Mouse (Mus musculus) brown adipose tissue, adult 24 weeks (tissue): ENCODE results near the gene Serinc2. TPM values are rescaled to one million over a fixed set of nuclear protein-coding genes. Genes with fewer than 3 reads are reported as not detected.

Experiments
- H3K27ac ChIP-seq: fragments of 200-500 bp; replicated peaks from 2 replicates; pipeline ENCODE4 v1.5.1; 2012; ENCODE audit warnings: low read depth, mild to moderate bottlenecking, low read length
- H3K4me1 ChIP-seq: fragments of 200-500 bp; 2 replicates; pipeline ENCODE4 v1.6.1; 2012; ENCODE audit warnings: low read length, mixed read lengths; ENCODE audit not compliant: control insufficient read depth, insufficient read depth, insufficient read length
- H3K4me3 ChIP-seq: fragments of 200-500 bp; 2 replicates; pipeline ENCODE4 v1.5.1; 2012; ENCODE audit warnings: low read depth, mild to moderate bottlenecking, low read length, moderate library complexity; ENCODE audit not compliant: insufficient read depth
- polyA plus RNA-seq: library from polyadenylated mRNA; stranded (reverse); fragments of >200 nt; gene quantifications from 2 replicates; pipeline ENCODE4 v1.2.4, GENCODE M21; 2012; ENCODE audit not compliant: missing spikeins, insufficient read depth, insufficient read length

Serinc2 gene
- polyA plus RNA-seq, 1 experiment, result 2.3 TPM

- no peaks in the 10 kb centered on the region for H3K4me1 ChIP-seq
- H3K27ac ChIP-seq, result no peak overlapping the region
- no peak overlapping the region for H3K4me3 ChIP-seq
Observed at GRCm38 (mm10) chr4:130282856-130283255, 3.9 kb upstream of the Serinc2 start.

- H3K4me1 ChIP-seq, result no peaks in the 10 kb centered on the region
- H3K4me3 ChIP-seq, result no peak overlapping the region
- no peak overlapping the region for H3K27ac ChIP-seq
Observed at GRCm38 (mm10) chr4:130276573-130277176, 2.3 kb downstream of the Serinc2 start.

- Histone ChIP-seq H3K4me1 (no peaks in the 10 kb centered on the region), H3K4me3 (no peak overlapping the region), H3K27ac (no peak overlapping the region)
Observed at GRCm38 (mm10) chr4:130275823-130276105, 3.2 kb downstream of the Serinc2 start.

GRCm38 (mm10) chr4:130275016-130275822 is 3.8 kb downstream of the Serinc2 start:
- Histone ChIP-seq H3K27ac (no peak overlapping the region), H3K4me3 (peak overlapping the region; percentile 35; the same call in 1 of the 2 replicates), H3K4me1 (no peaks in the 10 kb centered on the region)

- Histone ChIP-seq H3K27ac (no peak overlapping the region), H3K4me1 (no peaks in the 10 kb centered on the region), H3K4me3 (peak overlapping the region; percentile 35; the same call in 1 of the 2 replicates)
Observed at GRCm38 (mm10) chr4:130274346-130275015, 4.5 kb downstream of the Serinc2 start.

DNA sequence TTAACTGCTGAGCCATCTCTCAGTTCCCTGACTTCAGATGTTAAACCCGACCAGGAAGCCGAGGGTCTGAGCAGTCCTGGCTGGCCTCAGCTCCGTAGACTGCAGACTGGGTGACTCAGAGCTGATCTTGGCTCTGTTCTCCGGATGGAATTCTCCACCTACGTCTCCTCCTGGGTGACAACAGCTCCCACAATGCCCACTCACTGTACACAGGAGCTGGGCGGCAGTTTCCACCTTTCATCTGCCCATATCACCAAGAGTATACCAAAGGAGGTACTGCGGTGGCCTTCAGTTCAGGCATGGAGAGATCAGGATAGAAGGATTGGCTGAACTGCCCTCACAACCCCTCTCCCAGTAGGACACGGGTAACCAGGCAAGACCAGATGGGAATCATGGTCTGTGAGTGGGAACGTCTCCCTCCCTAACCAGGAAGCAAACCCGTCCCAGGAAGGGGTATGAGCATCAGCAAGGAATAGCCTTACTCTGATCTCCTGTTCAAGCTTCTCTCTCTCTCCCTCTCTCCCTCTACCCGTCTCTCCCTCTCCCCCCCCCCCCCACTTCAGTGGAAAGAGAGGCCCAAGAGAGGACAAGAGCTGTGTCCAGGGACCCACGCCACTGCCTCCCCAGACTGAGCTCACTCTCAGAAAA is 5.2 kb downstream of the Serinc2 start:
- H3K4me1 ChIP-seq, result no peaks in the 10 kb centered on the region
- H3K4me3 ChIP-seq, result no peak overlapping the region
- H3K27ac ChIP-seq, result no peak overlapping the region

- H3K27ac ChIP-seq, result no peak overlapping the region
- H3K4me3 ChIP-seq, result no peak overlapping the region
- H3K4me1 ChIP-seq, result no peaks in the 10 kb centered on the region
Observed at GRCm38 (mm10) chr4:130270611-130271347, 8.2 kb downstream of the Serinc2 start.

- Histone ChIP-seq H3K4me1 (no peaks in the 10 kb centered on the region), H3K4me3 (no peak overlapping the region), H3K27ac (no peak overlapping the region)
Observed at GRCm38 (mm10) chr4:130270089-130270488, 8.9 kb downstream of the Serinc2 start.

- Histone ChIP-seq H3K4me1 (no peaks in the 10 kb centered on the region), H3K27ac (no peak overlapping the region), H3K4me3 (no peak overlapping the region)
Observed at GRCm38 (mm10) chr4:130268736-130269135, 10.3 kb downstream of the Serinc2 start.

DNA sequence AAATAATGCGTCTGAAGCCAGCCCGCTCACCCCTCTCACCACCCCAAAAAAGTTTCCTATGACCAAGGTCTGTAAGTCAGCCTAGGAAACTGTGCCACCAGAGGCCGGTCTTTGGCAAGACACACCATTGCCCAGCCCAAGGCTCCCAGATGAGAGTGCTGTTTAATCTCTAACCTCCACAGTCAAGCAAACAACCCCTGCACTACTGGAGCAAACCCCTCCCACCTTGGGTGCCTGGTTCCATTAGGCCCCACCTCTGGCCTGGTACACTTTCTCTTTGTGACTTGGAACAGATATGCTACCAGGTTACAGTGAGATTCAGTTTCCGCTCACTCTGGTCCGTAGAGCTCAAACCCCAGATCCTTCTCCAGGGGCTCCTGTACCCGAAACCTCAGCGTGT is 11.9 kb downstream of the Serinc2 start:
- no peak overlapping the region for H3K27ac ChIP-seq
- H3K4me1 ChIP-seq, result no peaks in the 10 kb centered on the region
- H3K4me3 ChIP-seq, result no peak overlapping the region

GRCm38 (mm10) chr4:130266601-130267000 is 12.4 kb downstream of the Serinc2 start:
- peak overlapping the region; percentile 22; the same call in 1 of the 2 replicates for H3K4me3 ChIP-seq
- no peaks in the 10 kb centered on the region for H3K4me1 ChIP-seq
- no peak overlapping the region for H3K27ac ChIP-seq

DNA sequence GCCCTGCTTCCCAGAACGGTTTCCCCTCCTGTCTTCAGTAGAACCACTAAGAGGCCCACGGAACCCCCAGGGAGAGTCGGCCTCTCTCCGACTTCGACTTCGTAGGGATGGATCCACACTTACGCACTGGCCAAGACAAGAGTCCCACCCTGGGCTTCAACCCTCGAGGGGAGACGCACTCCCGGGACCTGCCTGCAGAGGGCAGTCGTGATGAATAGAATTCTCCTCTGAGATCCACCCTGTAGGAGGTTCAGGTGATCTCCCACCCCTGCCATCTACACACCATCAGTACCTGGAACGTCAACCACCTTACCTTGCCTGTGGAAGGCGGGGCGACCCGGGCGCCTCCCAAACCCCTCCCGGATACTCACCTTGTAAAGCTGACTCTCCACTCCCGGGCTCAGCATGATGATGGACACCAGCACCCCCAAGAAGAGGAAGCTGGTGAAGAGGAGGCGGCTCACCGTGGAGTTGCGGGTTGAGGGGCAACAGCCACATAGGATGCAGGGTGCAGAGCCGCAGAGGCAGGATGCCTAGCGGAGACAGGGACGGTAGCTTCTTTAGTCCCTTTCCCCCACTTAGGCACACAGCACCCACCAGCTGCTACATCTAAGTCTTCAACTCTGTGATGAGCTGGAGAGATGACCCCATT is 14.2 kb downstream of the Serinc2 start:
- H3K4me1 ChIP-seq, result no peaks in the 10 kb centered on the region
- H3K27ac ChIP-seq, result no peak overlapping the region
- H3K4me3 ChIP-seq, result no peak overlapping the region

DNA sequence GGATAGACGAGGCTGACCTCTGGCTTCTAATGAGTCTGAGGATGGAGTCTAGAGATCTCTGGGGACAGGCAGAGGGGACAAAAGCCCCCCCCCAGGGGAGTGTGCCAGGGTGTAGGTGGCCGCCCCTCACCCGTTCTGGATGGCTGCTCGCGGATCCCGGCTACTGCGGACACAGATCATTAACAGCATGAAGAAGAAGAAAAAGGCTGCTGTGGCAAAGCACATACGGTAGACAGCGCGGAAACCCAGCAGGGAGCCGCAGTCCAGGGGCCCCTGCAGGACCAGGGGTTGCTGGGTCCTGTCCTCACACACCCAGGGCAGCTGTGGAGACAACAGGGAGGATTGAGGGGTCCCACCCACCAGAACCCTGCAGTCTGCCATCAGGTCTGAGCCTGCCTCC is 14.9 kb downstream of the Serinc2 start:
- no peaks in the 10 kb centered on the region for H3K4me1 ChIP-seq
- no peak overlapping the region for H3K4me3 ChIP-seq
- no peak overlapping the region for H3K27ac ChIP-seq

DNA sequence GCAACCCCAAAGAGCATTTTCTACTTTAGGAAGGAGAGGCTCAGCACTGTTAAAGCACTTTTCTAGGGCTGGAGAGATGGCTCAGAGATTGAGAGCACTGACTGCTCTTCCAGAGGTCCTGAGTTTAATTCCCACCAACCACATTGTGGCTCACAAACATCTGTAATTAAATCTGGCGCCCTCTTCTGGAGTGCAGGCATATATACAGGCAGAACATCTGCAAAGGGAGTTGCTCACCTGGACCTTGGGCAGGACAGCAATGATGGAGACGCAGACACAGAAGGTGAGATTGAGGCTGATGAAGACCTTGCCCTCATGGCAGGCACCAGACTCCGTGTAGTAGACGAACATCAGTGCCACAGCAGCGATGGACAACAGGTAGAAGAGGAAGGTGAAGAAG is 18.6 kb downstream of the Serinc2 start:
- Histone ChIP-seq H3K27ac (no peak overlapping the region), H3K4me1 (no peaks in the 10 kb centered on the region), H3K4me3 (no peak overlapping the region)
